Mouse (Mus musculus): ENCODE data around the gene Pomgnt2. TPM values are rescaled to one million over a fixed set of nuclear protein-coding genes. Genes with fewer than 3 reads are reported as not detected.

Gene Pomgnt2
- polyA plus RNA-seq (2015; fragmentation: Nextera tagmentation; extraction: Ambion mirVana), result 22.1 and 25.1 TPM in 2 replicates

DNA sequence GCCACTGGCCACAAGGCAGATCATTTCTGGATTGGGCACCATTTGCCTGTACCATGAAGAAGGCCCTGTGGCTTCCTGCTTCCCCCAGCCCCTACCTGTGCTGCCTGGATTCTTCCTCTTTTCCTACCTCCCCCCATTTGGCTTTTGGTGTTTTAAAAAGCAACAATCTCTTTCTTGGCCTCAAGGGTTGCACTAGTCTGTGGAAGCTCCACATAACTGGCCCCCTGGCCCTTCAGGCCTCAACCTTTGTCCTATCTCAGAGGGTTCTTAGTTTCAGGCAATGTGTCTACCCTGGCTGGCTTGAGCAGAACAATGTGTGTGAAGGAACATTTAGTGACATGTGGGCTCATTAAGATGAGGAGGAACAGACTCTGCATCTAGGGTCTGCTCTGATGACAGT, at the start of gene Pomgnt2:
Gene Pomgnt2 (minus strand): TSS at position 101 of the 400 bp plus-strand sequence.
- Histone ChIP-seq H3K27ac (replicated peaks) (no peak within 1 kb of the TSS), H3K9ac (no peak within 1 kb of the TSS), H3K4me3 (peak within 1 kb of the TSS; percentile 93), H3K9me3 (no peaks in the 10 kb centered on the region), H3K4me2 (peak within 1 kb of the TSS; percentile 86), H3K36me3 (no peaks in the 10 kb centered on the region), H3K27me3 (no peaks in the 10 kb centered on the region; the same call in 1 of the 2 replicates), H3K4me1 (replicated peaks) (peaks cover 20% of the 10 kb centered on the region)
- ATAC-seq (ENCODE audit: low read depth), result no peak

DNA sequence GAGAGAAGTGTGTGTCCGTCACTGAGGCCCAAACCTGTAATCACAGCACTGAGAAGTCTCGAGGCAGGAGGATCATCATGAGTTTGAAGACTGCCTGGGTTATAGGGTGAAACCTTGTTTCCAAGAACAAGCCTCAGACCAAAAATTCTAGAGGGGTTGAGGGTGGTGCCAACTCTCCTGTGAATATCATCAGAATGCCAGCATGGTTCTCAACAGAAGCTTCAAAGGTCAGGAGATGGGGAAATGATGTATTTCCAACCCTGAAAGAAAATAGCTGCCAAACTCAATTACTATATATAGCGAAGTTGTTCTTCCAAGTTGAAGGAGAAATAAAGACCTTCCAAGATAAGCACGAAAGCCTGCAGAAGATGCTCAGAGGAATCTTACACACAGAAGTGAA, 42.9 kb upstream of the Pomgnt2 start:
- H3K4me1 ChIP-seq (replicated peaks), result peaks cover 8% of the 10 kb centered on the region
- H3K4me2 ChIP-seq, result no peak overlapping the region
- no peaks in the 10 kb centered on the region for H3K36me3 ChIP-seq
- no peak for ATAC-seq (ENCODE audit: low read depth)
- no peaks in the 10 kb centered on the region for H3K9me3 ChIP-seq
- no peak overlapping the region for H3K9ac ChIP-seq
- no peak overlapping the region for H3K27ac ChIP-seq (replicated peaks)
- no peaks in the 10 kb centered on the region for H3K27me3 ChIP-seq
- no peak overlapping the region for H3K4me3 ChIP-seq
- WGBS, result 86% methylated on average over 4 of the region's 4 CpGs

GRCm38 (mm10) chr9:122038631-122039030, 41.7 kb upstream of the Pomgnt2 start:
- no peaks in the 10 kb centered on the region for H3K36me3 ChIP-seq
- H3K4me1 ChIP-seq (replicated peaks), result peaks cover 8% of the 10 kb centered on the region
- no peak overlapping the region for H3K4me3 ChIP-seq
- no peak overlapping the region for H3K27ac ChIP-seq (replicated peaks)
- ATAC-seq (ENCODE audit: low read depth), result no peak
- no peaks in the 10 kb centered on the region for H3K27me3 ChIP-seq
- H3K9me3 ChIP-seq, result no peaks in the 10 kb centered on the region
- H3K4me2 ChIP-seq, result no peak overlapping the region
- H3K9ac ChIP-seq, result no peak overlapping the region
- WGBS, result 88% methylated on average over 1 of the region's 1 CpGs

DNA sequence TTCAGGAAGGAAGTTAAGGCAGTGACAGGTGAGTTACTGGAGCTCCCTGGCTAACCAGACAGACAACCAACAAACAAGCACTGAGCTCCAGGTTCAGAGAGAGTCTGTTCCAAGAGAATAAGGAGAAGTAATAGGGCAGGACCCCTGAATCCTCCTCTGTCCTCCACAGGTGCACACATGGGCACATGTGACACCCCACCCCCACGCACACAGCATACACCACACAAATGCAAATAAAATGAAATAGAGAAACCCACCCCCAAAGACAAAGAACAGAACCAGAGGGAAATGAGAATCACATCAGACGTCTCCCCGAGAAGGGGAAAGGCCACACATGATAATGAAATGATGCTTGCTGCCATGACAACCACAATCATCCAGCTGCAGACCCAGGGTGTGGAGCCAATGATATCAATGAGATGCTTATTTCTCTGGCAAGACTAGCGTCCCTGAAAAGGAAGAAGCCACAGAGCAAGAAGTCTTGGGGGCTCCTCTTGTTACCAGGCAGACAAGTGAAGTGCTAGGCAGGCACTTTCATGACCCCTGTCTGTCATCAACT, 39.7 kb upstream of the Pomgnt2 start:
- Histone ChIP-seq H3K27ac (replicated peaks) (no peak overlapping the region), H3K27me3 (no peaks in the 10 kb centered on the region)
- ATAC-seq (ENCODE audit: low read depth), result no peak

DNA sequence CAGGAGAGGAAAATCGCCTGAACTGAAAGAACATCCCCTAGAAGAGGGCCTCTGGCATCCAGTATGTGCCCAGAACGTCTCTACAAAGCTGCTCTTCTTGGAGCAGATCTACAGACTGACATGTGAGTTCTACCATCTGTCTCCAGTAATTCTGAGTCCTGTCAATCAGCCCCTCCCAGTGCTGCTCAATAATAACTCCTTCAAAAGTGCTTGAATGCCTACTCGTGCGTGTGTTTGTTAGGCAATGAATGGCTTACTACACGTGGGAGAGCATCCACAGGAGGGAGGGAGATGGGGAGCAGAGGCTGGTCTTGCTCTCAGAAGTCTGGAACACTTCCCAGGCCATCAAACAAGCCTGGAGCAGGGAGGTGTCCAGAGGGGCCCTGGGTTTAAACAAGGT, 38.9 kb upstream of the Pomgnt2 start:
- Histone ChIP-seq H3K4me3 (no peak overlapping the region), H3K9ac (no peak overlapping the region), H3K27me3 (no peaks in the 10 kb centered on the region), H3K9me3 (no peaks in the 10 kb centered on the region), H3K4me2 (no peak overlapping the region), H3K4me1 (replicated peaks) (peaks cover 11% of the 10 kb centered on the region), H3K36me3 (no peaks in the 10 kb centered on the region), H3K27ac (replicated peaks) (no peak overlapping the region)
- 54% methylated on average over 5 of the region's 5 CpGs for WGBS
- no peak for ATAC-seq (ENCODE audit: low read depth)

More for the DNA sequence above, 39.7 kb upstream of the Pomgnt2 start:
- H3K9ac ChIP-seq, result no peak overlapping the region
- no peaks in the 10 kb centered on the region for H3K9me3 ChIP-seq
- no peaks in the 10 kb centered on the region for H3K36me3 ChIP-seq
- H3K4me3 ChIP-seq, result no peak overlapping the region
- WGBS, result 42% methylated on average over 4 of the region's 4 CpGs
- no peak overlapping the region for H3K4me2 ChIP-seq
- peaks cover 8% of the 10 kb centered on the region for H3K4me1 ChIP-seq (replicated peaks)

DNA sequence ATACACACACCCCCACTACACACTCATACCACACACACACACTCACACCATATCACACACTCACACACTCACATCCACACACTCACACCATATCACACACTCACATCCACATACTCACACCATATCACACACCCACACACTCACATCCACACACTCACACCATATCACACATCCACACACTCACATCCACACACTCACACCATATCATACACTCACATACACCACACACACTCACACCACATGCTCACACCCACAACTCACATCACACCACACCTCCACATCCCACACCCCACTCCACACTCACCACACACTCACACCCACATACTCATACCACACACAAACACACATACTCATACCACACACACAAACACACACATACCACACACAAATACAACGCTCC, 38.0 kb upstream of the Pomgnt2 start:
- 96% methylated on average over 1 of the region's 1 CpGs for WGBS
- Histone ChIP-seq H3K9ac (no peak overlapping the region), H3K36me3 (no peaks in the 10 kb centered on the region), H3K4me1 (replicated peaks) (peaks cover 14% of the 10 kb centered on the region), H3K9me3 (no peaks in the 10 kb centered on the region), H3K4me3 (no peak overlapping the region), H3K27ac (replicated peaks) (no peak overlapping the region), H3K27me3 (no peaks in the 10 kb centered on the region), H3K4me2 (no peak overlapping the region)
- ATAC-seq (ENCODE audit: low read depth), result no peak

GRCm38 (mm10) chr9:122032071-122032470, 35.2 kb upstream of the Pomgnt2 start:
- H3K9ac ChIP-seq, result no peak overlapping the region
- H3K9me3 ChIP-seq, result no peaks in the 10 kb centered on the region
- no peak overlapping the region for H3K4me3 ChIP-seq
- no peak overlapping the region for H3K27ac ChIP-seq (replicated peaks)
- H3K36me3 ChIP-seq, result no peaks in the 10 kb centered on the region
- WGBS, result 87% methylated on average over 3 of the region's 3 CpGs
- no peak overlapping the region for H3K4me2 ChIP-seq
- peaks cover 20% of the 10 kb centered on the region for H3K4me1 ChIP-seq (replicated peaks)
- ATAC-seq (ENCODE audit: low read depth), result no peak
- no peaks in the 10 kb centered on the region for H3K27me3 ChIP-seq

DNA sequence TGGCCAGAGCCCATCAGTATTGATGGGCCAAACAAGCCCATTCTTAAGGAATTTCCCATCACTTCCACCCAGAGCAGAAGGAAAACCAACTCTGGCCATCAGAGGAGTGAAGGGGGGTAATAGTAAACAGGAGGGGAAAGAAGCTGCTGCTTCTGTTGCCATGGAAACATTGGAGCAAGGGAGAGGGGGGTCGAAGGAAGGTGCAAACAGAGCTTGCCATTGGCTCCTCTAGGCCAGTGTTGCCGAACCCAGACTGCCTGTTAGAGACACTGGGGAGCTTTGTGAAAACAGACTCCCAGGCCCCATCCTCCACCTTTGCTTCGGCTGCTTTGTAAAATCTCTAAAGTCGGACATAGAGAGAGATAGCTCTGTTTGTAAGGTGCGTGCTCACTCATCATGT, 33.8 kb upstream of the Pomgnt2 start:
- peaks cover 26% of the 10 kb centered on the region for H3K4me1 ChIP-seq (replicated peaks)
- H3K36me3 ChIP-seq, result no peaks in the 10 kb centered on the region
- H3K9me3 ChIP-seq, result no peaks in the 10 kb centered on the region
- no peak overlapping the region for H3K9ac ChIP-seq
- no peaks in the 10 kb centered on the region for H3K27me3 ChIP-seq
- H3K4me2 ChIP-seq, result no peak overlapping the region
- H3K27ac ChIP-seq (replicated peaks), result no peak overlapping the region
- no peak overlapping the region for H3K4me3 ChIP-seq
- WGBS, result 50% methylated on average over 5 of the region's 5 CpGs
- ATAC-seq (ENCODE audit: low read depth), result no peak

- no peak overlapping the region for H3K4me2 ChIP-seq
- H3K9me3 ChIP-seq, result no peaks in the 10 kb centered on the region
- peaks cover 26% of the 10 kb centered on the region for H3K4me1 ChIP-seq (replicated peaks)
- whole genome bisulfite sequencing, result 94% methylated on average over 7 of the region's 7 CpGs
- no peak overlapping the region for H3K9ac ChIP-seq
- ATAC-seq (ENCODE audit: low read depth), result no peak
- H3K4me3 ChIP-seq, result no peak overlapping the region
- no peaks in the 10 kb centered on the region for H3K27me3 ChIP-seq
- H3K36me3 ChIP-seq, result no peaks in the 10 kb centered on the region
- no peak overlapping the region for H3K27ac ChIP-seq (replicated peaks)
Observed at GRCm38 (mm10) chr9:122029765-122030164, 32.9 kb upstream of the Pomgnt2 start.

GRCm38 (mm10) chr9:122027914-122028745, 31.2 kb upstream of the Pomgnt2 start:
- no peak for ATAC-seq (ENCODE audit: low read depth)
- peak overlapping the region; percentile 42 for H3K27ac ChIP-seq (replicated peaks)
- H3K4me3 ChIP-seq, result no peak overlapping the region
- H3K9me3 ChIP-seq, result no peaks in the 10 kb centered on the region
- H3K4me2 ChIP-seq, result no peak overlapping the region
- 86% methylated on average over 11 of the region's 11 CpGs for whole genome bisulfite sequencing
- no peaks in the 10 kb centered on the region for H3K27me3 ChIP-seq
- peaks cover 26% of the 10 kb centered on the region for H3K4me1 ChIP-seq (replicated peaks)
- no peak overlapping the region for H3K9ac ChIP-seq
- H3K36me3 ChIP-seq, result no peaks in the 10 kb centered on the region

- peak overlapping the region; percentile 42 for H3K27ac ChIP-seq (replicated peaks)
- no peaks in the 10 kb centered on the region for H3K9me3 ChIP-seq
- 65% methylated on average over 6 of the region's 6 CpGs for WGBS
- no peaks in the 10 kb centered on the region for H3K27me3 ChIP-seq
- H3K9ac ChIP-seq, result 0 out of 2 replicates have a peak overlapping the region, but pooled peaks have one; percentile 14
- no peak overlapping the region for H3K4me2 ChIP-seq
- no peaks in the 10 kb centered on the region for H3K36me3 ChIP-seq
- peaks cover 26% of the 10 kb centered on the region for H3K4me1 ChIP-seq (replicated peaks)
- no peak for ATAC-seq (ENCODE audit: low read depth)
- no peak overlapping the region for H3K4me3 ChIP-seq
Observed at GRCm38 (mm10) chr9:122027081-122027913, 30.4 kb upstream of the Pomgnt2 start.

Measured in neural tube, embryonic 13.5 days (tissue).